Mouse (Mus musculus) lung, embryonic 14.5 days (tissue): ENCODE results near the gene Vsig10. TPM values are rescaled to one million over a fixed set of nuclear protein-coding genes. Genes with fewer than 3 reads are reported as not detected.

Source experiments
- ATAC-seq: fragments of 200-750 bp; cut with Nextera tagmentation; 2 replicates; pipeline ENCODE4 v1.8.0; 2017; ENCODE audit warnings: mild to moderate bottlenecking, moderate TSS enrichment, moderate library complexity; ENCODE audit not compliant: insufficient read depth
- DNase-seq: peaks from one replicate; pipeline ENCODE4 v3.0.0-alpha.2; 2015
- H3K27ac ChIP-seq: fragments of 300-500 bp; sonication (generic); 2 replicates; pipeline ENCODE4 v1.5.1; 2014; ENCODE audit warnings: low read depth, mild to moderate bottlenecking, moderate library complexity
- H3K27me3 ChIP-seq: fragments of 300-500 bp; sonication (generic); 2 replicates; pipeline ENCODE4 v1.6.1; 2014; ENCODE audit warnings: low read length, control low read depth; ENCODE audit not compliant: insufficient read depth
- H3K36me3 ChIP-seq: fragments of 300-500 bp; sonication (generic); 2 replicates; pipeline ENCODE4 v1.6.1; 2014; ENCODE audit warnings: control low read depth; ENCODE audit not compliant: insufficient read depth
- H3K4me1 ChIP-seq: fragments of 300-500 bp; sonication (generic); 2 replicates; pipeline ENCODE4 v1.6.1; 2014; ENCODE audit warnings: antibody characterized with exemption, control low read depth; ENCODE audit not compliant: insufficient read depth
- H3K4me2 ChIP-seq: fragments of 300-500 bp; sonication (generic); 2 replicates; pipeline ENCODE4 v1.6.1; 2014; ENCODE audit warnings: mild to moderate bottlenecking
- H3K4me3 ChIP-seq: fragments of 300-500 bp; sonication (generic); 2 replicates; pipeline ENCODE4 v1.5.1; 2014; ENCODE audit warnings: low read depth, low read length
- H3K9ac ChIP-seq: fragments of 300-500 bp; sonication (generic); 2 replicates; pipeline ENCODE4 v1.6.1; 2014
- H3K9me3 ChIP-seq: fragments of 300-500 bp; sonication (generic); 2 replicates; pipeline ENCODE4 v1.6.1; 2016; ENCODE audit warnings: low read depth, low read length, control low read depth
- CTCF ChIP-seq: IDR thresholded peaks from 2 replicates; pipeline ENCODE4 v1.5.1; 2016; ENCODE audit warnings: antibody characterized with exemption, low read depth
- WGBS: fragments of 180-500 bp; shearing (Covaris S2); extraction: QIAGEN DNeasy Blood & Tissue Kit; methylation state at CpG from one replicate; pipeline ENCODE4 v1.1.7; 2014; 5-methylcytosine and 5-hydroxymethylcytosine counted together
- polyA plus RNA-seq: library from polyadenylated mRNA; unstranded; fragments of >200 nt; fragmentation: Nextera tagmentation; extraction: Ambion mirVana; gene quantifications from 2 replicates; pipeline ENCODE4 v1.2.1, GENCODE M21; 2014

Gene Vsig10
- polyA plus RNA-seq, 1 experiment from 2014 or later: 6.8 TPM

DNA sequence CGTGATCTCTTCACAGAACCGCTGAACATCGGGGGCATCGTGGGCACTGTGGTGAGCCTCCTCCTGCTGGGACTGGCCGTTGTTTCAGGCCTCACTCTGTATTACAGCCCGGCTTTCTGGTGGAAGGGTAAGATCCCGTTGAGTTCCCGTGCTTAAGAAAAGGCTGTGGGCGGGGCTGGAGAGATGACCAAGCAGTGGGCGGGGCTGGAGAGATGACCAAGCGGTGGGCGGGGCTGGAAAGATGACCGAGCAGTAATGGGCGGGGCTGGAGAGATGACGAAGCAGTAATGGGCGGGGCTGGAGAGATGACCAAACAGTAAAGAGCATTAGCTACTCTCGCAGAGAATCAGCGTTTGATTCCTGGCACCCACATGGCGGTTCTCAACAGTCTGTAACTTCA lies 29.4 kb downstream of the Vsig10 start:
- H3K9me3 ChIP-seq: no peaks in the 10 kb centered on the region
- no peak overlapping the region for H3K4me3 ChIP-seq
- no peak overlapping the region for H3K9ac ChIP-seq
- no peak for TF ChIP-seq CTCF
- H3K27me3 ChIP-seq: no peaks in the 10 kb centered on the region
- H3K4me2 ChIP-seq: no peak overlapping the region
- DNase-seq (peak; percentile 72), ATAC-seq (peak; percentile 65; the same call in 1 of the 2 replicates)
- 33% methylated on average over 19 of the region's 19 CpGs for WGBS
- H3K4me1 ChIP-seq: no peaks in the 10 kb centered on the region
- 0 out of 2 replicates have a peak, but pooled peaks cover 6% of the 10 kb centered on the region for H3K36me3 ChIP-seq
- no peak overlapping the region for H3K27ac ChIP-seq

- Histone ChIP-seq H3K4me2 (no peak overlapping the region), H3K27me3 (no peaks in the 10 kb centered on the region), H3K4me1 (peaks cover 13% of the 10 kb centered on the region), H3K9me3 (no peaks in the 10 kb centered on the region), H3K4me3 (no peak overlapping the region), H3K27ac (no peak overlapping the region), H3K9ac (no peak overlapping the region), H3K36me3 (no peaks in the 10 kb centered on the region)
- WGBS: 50% methylated on average over 8 of the region's 8 CpGs
- DNase-seq (no peak), ATAC-seq (no peak)
- no peak for TF ChIP-seq CTCF
Measured at GRCm38 (mm10) chr5:117354121-117354520, 35.2 kb downstream of the Vsig10 start.

DNA sequence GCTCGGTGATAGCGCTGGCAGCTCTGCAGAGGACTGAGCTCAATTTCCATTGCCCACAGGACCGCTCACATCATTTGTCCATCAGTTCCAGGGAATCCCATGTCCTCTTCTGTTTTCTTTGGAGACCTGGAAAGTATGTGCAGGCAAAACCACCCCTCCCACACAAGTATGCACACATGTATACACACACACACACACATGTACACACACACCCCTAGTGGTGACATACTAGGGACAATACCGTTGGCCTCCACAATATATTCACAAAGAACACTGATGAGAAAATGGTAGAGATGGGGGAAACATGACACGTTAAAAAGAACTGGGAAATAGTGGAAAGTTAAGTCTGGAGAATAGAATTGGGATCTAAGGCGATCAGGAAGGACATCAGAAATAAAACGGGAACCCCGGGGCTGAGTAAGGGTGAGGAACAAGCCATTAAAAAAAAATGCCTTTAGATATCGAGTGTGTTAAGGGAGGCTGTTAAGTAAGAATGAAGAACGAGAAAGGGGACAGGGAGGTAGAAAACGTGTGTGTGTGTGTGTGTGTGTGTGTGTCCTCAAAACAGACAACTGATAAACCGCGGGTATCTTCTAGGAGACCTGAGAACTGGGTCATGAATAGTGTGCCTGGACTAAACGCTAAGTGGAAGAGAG lies 36.9 kb downstream of the Vsig10 start:
- Histone ChIP-seq H3K9me3 (no peaks in the 10 kb centered on the region), H3K9ac (0 out of 2 replicates have a peak overlapping the region, but pooled peaks have one; percentile 93)

GRCm38 (mm10) chr5:117356365-117357128 lies 37.7 kb downstream of the Vsig10 start:
- peak; percentile 52 for ATAC-seq
- H3K27me3 ChIP-seq: no peaks in the 10 kb centered on the region
- DNase-seq: peak; percentile 65
- H3K4me3 ChIP-seq: peak overlapping the region; percentile 92
- no peaks in the 10 kb centered on the region for H3K9me3 ChIP-seq
- peak overlapping the region; percentile 87 for H3K4me2 ChIP-seq
- H3K36me3 ChIP-seq: no peaks in the 10 kb centered on the region
- peak overlapping the region; percentile 93 for H3K9ac ChIP-seq
- WGBS: under 1% methylated on average over 18 of the region's 24 CpGs
- peak overlapping the region; percentile 94 for H3K27ac ChIP-seq
- peaks cover 30% of the 10 kb centered on the region for H3K4me1 ChIP-seq
- no peak for TF ChIP-seq CTCF

More for the DNA sequence above, 36.9 kb downstream of the Vsig10 start:
- Histone ChIP-seq H3K4me2 (peak overlapping the region; percentile 87), H3K4me1 (peaks cover 25% of the 10 kb centered on the region), H3K27me3 (no peaks in the 10 kb centered on the region), H3K36me3 (no peaks in the 10 kb centered on the region), H3K27ac (peak overlapping the region; percentile 94), H3K4me3 (peak overlapping the region; percentile 92)
- ATAC-seq: no peak
- DNase-seq: peak; percentile 42
- peak; percentile 60 for TF ChIP-seq CTCF
- WGBS: 31% methylated on average over 14 of the region's 14 CpGs

GRCm38 (mm10) chr5:117357129-117357477 lies 38.2 kb downstream of the Vsig10 start, which contains the start of gene Wsb2:
Wsb2 (plus strand) TSS chr5:117357304.
- peak; percentile 80 for DNase-seq
- Histone ChIP-seq H3K4me2 (peak within 1 kb of the TSS; percentile 87), H3K36me3 (no peaks in the 10 kb centered on the region), H3K4me3 (peak within 1 kb of the TSS; percentile 92), H3K27me3 (no peaks in the 10 kb centered on the region), H3K9ac (peak within 1 kb of the TSS; percentile 93), H3K27ac (peak within 1 kb of the TSS; percentile 94), H3K4me1 (peaks cover 30% of the 10 kb centered on the region), H3K9me3 (no peaks in the 10 kb centered on the region)
- peak; percentile 78 for ATAC-seq
- 0% methylated on average over 30 of the region's 54 CpGs for WGBS
- no peak for TF ChIP-seq CTCF

- ATAC-seq (peak; percentile 43), DNase-seq (peak; percentile 43)
- H3K36me3 ChIP-seq: no peaks in the 10 kb centered on the region
- H3K27me3 ChIP-seq: no peaks in the 10 kb centered on the region
- no peak for TF ChIP-seq CTCF
- WGBS: 1% methylated on average over 44 of the region's 49 CpGs
- peak overlapping the region; percentile 94 for H3K27ac ChIP-seq
- H3K4me1 ChIP-seq: peaks cover 30% of the 10 kb centered on the region
- peak overlapping the region; percentile 87 for H3K4me2 ChIP-seq
- H3K9me3 ChIP-seq: no peaks in the 10 kb centered on the region
- H3K4me3 ChIP-seq: peak overlapping the region; percentile 92
- peak overlapping the region; percentile 93 for H3K9ac ChIP-seq
Measured at GRCm38 (mm10) chr5:117357478-117358247, 38.8 kb downstream of the Vsig10 start.
